Mouse (Mus musculus): ENCODE measurements around the gene Gm3448. TPM values are rescaled to one million over a fixed set of nuclear protein-coding genes. Genes with fewer than 3 reads are reported as not detected.

The Gm3448 gene
- total RNA-seq, 2 experiments from 2014 or later = 5.7 to 8.3 TPM

- peak; percentile 59 for ATAC-seq (ENCODE audit: poor library complexity, severe bottlenecking)
Observed at GRCm38 (mm10) chr17:14960951-14961556, 80.3 kb downstream of the Gm3448 start, which contains the start of gene Phf10. Phf10 (minus strand) TSS chr17:14961273.

DNA sequence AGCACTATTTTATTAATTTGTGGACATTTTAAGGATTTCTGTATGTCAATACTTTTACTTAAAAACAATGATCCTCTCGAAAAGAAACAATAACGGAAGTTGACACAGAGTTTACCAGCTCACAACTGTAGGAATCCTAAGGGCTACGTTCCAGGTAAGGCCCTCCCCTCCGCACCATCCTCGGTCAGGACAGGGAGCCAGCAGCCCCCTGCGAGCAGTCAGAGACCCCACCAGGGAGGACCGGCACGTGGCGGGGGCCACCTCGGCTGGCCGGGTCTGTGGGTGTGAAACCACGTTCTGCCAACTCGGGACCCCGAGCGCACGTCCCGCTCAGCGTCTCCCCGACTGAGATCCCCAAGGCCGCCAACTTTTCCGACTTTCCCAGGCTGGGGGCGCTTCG, 80.8 kb downstream of the Gm3448 start:
- peak; percentile 16; the same call in 1 of the 2 replicates for ATAC-seq (ENCODE audit: poor library complexity, severe bottlenecking)

DNA sequence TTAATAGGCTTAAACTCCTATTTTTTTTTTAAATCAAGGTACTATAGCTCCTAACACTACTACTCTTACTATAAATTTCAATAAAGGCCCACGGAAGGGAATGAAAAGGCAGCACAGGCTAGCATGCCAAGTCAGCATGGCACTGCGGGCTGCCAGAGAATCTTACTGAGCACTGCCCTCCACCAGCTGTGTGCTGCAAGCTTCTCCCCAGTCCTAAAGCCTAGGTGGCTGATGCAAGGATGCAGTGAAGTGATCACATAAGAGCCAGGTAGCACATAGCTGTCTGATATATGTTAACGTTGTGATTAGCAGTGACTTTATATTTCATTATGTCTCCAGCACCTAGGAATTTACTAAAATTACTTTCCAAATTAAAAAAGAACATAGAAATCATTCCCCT, 81.4 kb downstream of the Gm3448 start:
- no peak for ATAC-seq (ENCODE audit: poor library complexity, severe bottlenecking)

- no peak for ATAC-seq (ENCODE audit: poor library complexity, severe bottlenecking)
Observed at GRCm38 (mm10) chr17:14958686-14959327, 82.5 kb downstream of the Gm3448 start.

DNA sequence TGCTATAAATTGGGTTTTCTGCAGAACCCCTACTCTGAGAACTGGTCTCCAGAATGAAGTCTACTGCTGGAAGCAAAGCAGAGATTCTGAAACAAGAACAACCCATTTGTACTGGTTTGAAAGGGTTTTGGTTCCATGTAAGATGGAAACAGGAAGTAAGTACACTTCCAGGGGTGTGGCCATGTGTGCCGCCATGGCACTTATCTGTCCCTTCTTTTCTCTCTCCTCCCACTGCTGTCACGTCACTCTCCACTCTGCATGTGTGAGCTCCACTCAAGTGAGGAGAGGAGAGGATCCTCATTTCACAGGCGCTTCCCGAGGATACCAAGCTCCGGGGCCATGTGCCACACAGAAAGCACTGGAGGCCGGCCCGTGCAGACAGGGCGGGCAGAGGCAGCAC, 87.9 kb downstream of the Gm3448 start:
- peak; percentile 91 for ATAC-seq (ENCODE audit: poor library complexity, severe bottlenecking)

GRCm38 (mm10) chr17:14949161-14949827, 92.0 kb downstream of the Gm3448 start:
- ATAC-seq (ENCODE audit: poor library complexity, severe bottlenecking) = no peak

Other genes starting within 250 kb of the Gm3448 start
- not detected in 2 replicates for gene Wdr27, start 98.4 kb downstream of the Gm3448 start, total RNA-seq (2015)
- gene Wdr27, start 98.4 kb downstream of the Gm3448 start, total RNA-seq (2017) = not detected in 2 replicates
- gene 1600012H06Rik, start 98.4 kb downstream of the Gm3448 start, total RNA-seq (2015) = 27.7 and 30.1 TPM in 2 replicates
- 19.7 and 22.4 TPM in 2 replicates for gene 1600012H06Rik, start 98.4 kb downstream of the Gm3448 start, total RNA-seq (2017)
- gene Phf10, start 80.3 kb downstream of the Gm3448 start, total RNA-seq (2015) = 159 and 162 TPM in 2 replicates
- 52.1 and 54.2 TPM in 2 replicates for gene Phf10, start 80.3 kb downstream of the Gm3448 start, total RNA-seq (2017)
- 5.9 and 6.3 TPM in 2 replicates for gene 9030025P20Rik, start 63.1 kb downstream of the Gm3448 start, total RNA-seq (2015)
- gene 9030025P20Rik, start 63.1 kb downstream of the Gm3448 start, total RNA-seq (2017) = 8.2 and 9.6 TPM in 2 replicates
- 0.80 TPM in 1 of 2 replicates, not detected in the other for gene Gm3417, start 62.7 kb downstream of the Gm3448 start, total RNA-seq (2015)
- gene Gm3417, start 62.7 kb downstream of the Gm3448 start, total RNA-seq (2017) = not detected in 2 replicates
- gene Gm3435, start 31.4 kb downstream of the Gm3448 start, total RNA-seq (2015) = 5.8 and 6.1 TPM in 2 replicates
- 4.1 and 4.2 TPM in 2 replicates for gene Gm3435, start 31.4 kb downstream of the Gm3448 start, total RNA-seq (2017)
- 82.8 and 84.3 TPM in 2 replicates for gene Ermard, start 329 bp downstream of the Gm3448 start, total RNA-seq (2015)
- 45.1 and 59.1 TPM in 2 replicates for gene Ermard, start 329 bp downstream of the Gm3448 start, total RNA-seq (2017)
- gene Tcte3, start within 50 bp of the Gm3448 start, total RNA-seq (2015) = 0.39 and 4.2 TPM in 2 replicates
- 0.81 TPM in 1 of 2 replicates, not detected in the other for gene Tcte3, start within 50 bp of the Gm3448 start, total RNA-seq (2017)

Data from megakaryocyte, adult 5-6 weeks (primary cell).